Comparison of ENCODE assay signal across 9 mouse cellular contexts in the genomic region with DNA sequence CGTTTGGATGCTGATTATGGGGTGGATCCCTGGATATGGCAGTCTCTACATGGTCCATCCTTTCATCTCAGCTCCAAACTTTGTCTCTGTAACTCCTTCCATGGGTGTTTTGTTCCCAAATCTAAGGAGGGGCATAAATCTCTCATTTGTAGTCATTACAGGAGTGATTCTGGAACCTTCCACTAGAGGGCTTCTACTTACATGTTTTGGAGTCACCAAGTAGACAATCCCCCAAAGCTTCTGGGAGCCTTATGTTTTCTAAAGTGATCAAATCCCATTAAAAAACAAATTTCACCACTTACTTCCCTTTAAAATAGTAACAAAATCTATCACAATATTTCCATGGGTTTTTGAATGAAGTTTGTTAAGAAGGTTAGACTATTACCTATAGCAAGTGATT. TPM values are rescaled to one million over a fixed set of nuclear protein-coding genes. Genes with fewer than 3 reads are reported as not detected.
A peak's percentile ranks its signal among the peaks of the same experiment; 100 is the strongest.
DNase-seq lines count a peak whose midpoint lies in the region; ATAC-seq and TF ChIP-seq lines count a peak whose summit lies in the region.
"Not testable (repeated sequence)": the region's sequence is repeated elsewhere in the genome, so short reads cannot be mapped to it uniquely, and the experiment has no call there.
"Had no signal": no experiment of that assay in that cellular context is flagged by ENCODE, and none has a peak within 500 bp of the region (broad histone marks: within the 10 kb centered on the region; RNA-seq: fewer than 3 reads in every experiment).

No protein-coding gene starts in this region.

- TF ChIP-seq RAD21 in CH12.LX (IDR thresholded peaks at IDR 0.05; ENCODE audit: low read depth, low read length) = peak; percentile 73

- not testable (repeated sequence) for H3K27me3 ChIP-seq in CH12.LX (replicated peaks); kidney, postnatal 0 days (ENCODE audit: insufficient read depth, low read length); liver, embryonic 14.5 days (ENCODE audit: control insufficient read depth, insufficient read depth, low read length); midbrain, embryonic 11.5 days (ENCODE audit: control insufficient read depth, insufficient read depth, low read length)

- H3K4me3 ChIP-seq in CH12.LX (replicated peaks in 1 of 3; ENCODE audit: low read depth in 2 of 3, low read length in 2 of 3, poor library complexity in 1 of 3); kidney, postnatal 0 days (replicated peaks; ENCODE audit: low read depth, low read length); liver, embryonic 14.5 days (ENCODE audit: insufficient read depth in 1 of 2, low read depth in 2 of 2, low read length in 2 of 2); midbrain, embryonic 11.5 days (ENCODE audit: low read depth, low read length): not testable (repeated sequence)

- ATAC-seq in kidney, postnatal 0 days (replicated peaks; ENCODE audit: low FRiP score, low read depth); liver, embryonic 14.5 days (ENCODE audit: insufficient read depth); midbrain, embryonic 11.5 days (ENCODE audit: low FRiP score): not testable (repeated sequence)

- not testable (repeated sequence) for H3K27ac ChIP-seq in CH12.LX (ENCODE audit: insufficient read depth, low read depth); kidney, postnatal 0 days; liver, embryonic 14.5 days; midbrain, embryonic 11.5 days (ENCODE audit: low read depth, low read length)

- H3K4me1 ChIP-seq in CH12.LX (ENCODE audit: control insufficient read depth in 1 of 2, insufficient read depth in 2 of 2) = peaks cover 5 to 19% of the 10 kb centered on the region in 2 experiments; a peak in 3 of 4 replicates
- not testable (repeated sequence) for H3K4me1 ChIP-seq in kidney, postnatal 0 days (replicated peaks; ENCODE audit: insufficient read depth, low read length); liver, embryonic 14.5 days (replicated peaks; ENCODE audit: control insufficient read depth in 2 of 2, insufficient read depth in 2 of 2, low read length in 1 of 2); midbrain, embryonic 11.5 days (ENCODE audit: control insufficient read depth, insufficient read depth, low read length)

- no CpG with 5 or more reads among the region's 1 CpGs for WGBS in kidney, postnatal 0 days
- no CpG with 5 or more reads among the region's 1 CpGs for WGBS in liver, embryonic 14.5 days (ENCODE audit: insufficient replicate concordance)
- no CpG with 5 or more reads among the region's 1 CpGs for WGBS in midbrain, embryonic 11.5 days

- DNase-seq in CH12.LX (ENCODE audit: extremely low read depth) = peak; percentile 61
- peak; percentile 87 for DNase-seq in brain, embryonic 14.5 days (ENCODE audit: low read depth)
- DNase-seq in embryo, embryonic 9.5 days (ENCODE audit: extremely low spot score) = peak; percentile 24
- peak; percentile 8 for DNase-seq in heart, adult 8-10 months (ENCODE audit: low spot score)
- peak; percentile 77 for DNase-seq in kidney, postnatal 0 days (ENCODE audit: low spot score)
- DNase-seq in liver, embryonic 14.5 days (ENCODE audit: low read depth in 3 of 3, low spot score in 3 of 3) = not testable (repeated sequence)
- DNase-seq in midbrain, embryonic 11.5 days (ENCODE audit: low spot score, missing footprints) = peak; percentile 86
- peak; percentile 61 for DNase-seq in telencephalon, adult 2 months (ENCODE audit: low read depth, low spot score)

- not testable (repeated sequence) for H3K9ac ChIP-seq in CH12.LX (ENCODE audit: insufficient read depth, low read depth); kidney, postnatal 0 days (ENCODE audit: low read depth, low read length); liver, embryonic 14.5 days (replicated peaks); midbrain, embryonic 11.5 days (ENCODE audit: low read length)

- peak; percentile 27 to 77; a peak in 3 of 4 replicates for TF ChIP-seq CTCF in CH12.LX (conservative IDR thresholded peaks at IDR 0.05 in 1 of 2, IDR thresholded peaks at IDR 0.05 in 1 of 2; ENCODE audit: low read depth in 2 of 2, low read length in 2 of 2)
- TF ChIP-seq CTCF in brain, embryonic 14.5 days (IDR thresholded peaks at IDR 0.05; ENCODE audit: borderline replicate concordance, extremely low read depth, insufficient read depth, insufficient read length) = peak; percentile 34; the same call in 1 of the 2 replicates
- peak; percentile 65 for TF ChIP-seq CTCF in kidney, postnatal 0 days (IDR thresholded peaks at IDR 0.05; ENCODE audit: low read depth)
- TF ChIP-seq CTCF in liver, embryonic 14.5 days (IDR thresholded peaks at IDR 0.05; ENCODE audit: low read depth) = peak; percentile 23; the same call in 1 of the 2 replicates

- not testable (repeated sequence) for H3K36me3 ChIP-seq in CH12.LX (replicated peaks in 1 of 2; ENCODE audit: control insufficient read depth in 1 of 2, insufficient read depth in 1 of 2, low read length in 1 of 2); kidney, postnatal 0 days (ENCODE audit: insufficient read depth, low read length); liver, embryonic 14.5 days (replicated peaks; ENCODE audit: control insufficient read depth, insufficient read depth, low read depth); midbrain, embryonic 11.5 days (ENCODE audit: control insufficient read depth, insufficient read depth, low read length)

- in situ Hi-C loops in CH12.LX (cut with MboI; ENCODE audit: low pct_ligation_motif_present, low pct_unique_long_range_greater_than_20kb, low sequenced_read_pairs) = not testable (repeated sequence)

- H3K4me2 ChIP-seq in CH12.LX (ENCODE audit: insufficient read depth, low read depth, poor library complexity, severe bottlenecking); kidney, postnatal 0 days (ENCODE audit: low read length); liver, embryonic 14.5 days (ENCODE audit: low read depth); midbrain, embryonic 11.5 days: not testable (repeated sequence)

- not testable (repeated sequence) for H3K79me2 ChIP-seq in CH12.LX (replicated peaks; ENCODE audit: control insufficient read depth, extremely low read depth, insufficient read depth, poor library complexity, severe bottlenecking)

- not testable (repeated sequence) for TF ChIP-seq EP300 in CH12.LX (IDR thresholded peaks at IDR 0.05; ENCODE audit: low read length); liver, embryonic 14.5 days (IDR thresholded peaks at IDR 0.05; ENCODE audit: low read depth)

- not testable (repeated sequence) for H3K9me3 ChIP-seq in CH12.LX (replicated peaks; ENCODE audit: low read length); kidney, postnatal 0 days (replicated peaks; ENCODE audit: low read length); liver, embryonic 14.5 days (ENCODE audit: control insufficient read depth, low read length); midbrain, embryonic 11.5 days (ENCODE audit: control insufficient read depth, low read length)

- dilution Hi-C loops in CH12.LX (cut with MboI; ENCODE audit: extremely low pct_ligation_motif_present, extremely low pct_unique_long_range_greater_than_20kb, low sequenced_read_pairs) = not testable (repeated sequence)

- TF ChIP-seq POLR2A in CH12.LX (IDR thresholded peaks at IDR 0.05; ENCODE audit: low read depth, low read length); brain, embryonic 14.5 days (IDR thresholded peaks at IDR 0.05; ENCODE audit: borderline replicate concordance, extremely low read depth, insufficient read depth, insufficient read length, poor library complexity, severe bottlenecking): not testable (repeated sequence)

TF ChIP-seq in CH12.LX, 34 proteins besides CTCF, POLR2A, EP300 and RAD21:
- TF ChIP-seq IRF4 (IDR thresholded peaks at IDR 0.05; ENCODE audit: low read depth, low read length) (0 out of 2 replicates have a peak, but pooled peaks have one; percentile 12), SMC3 (IDR thresholded peaks at IDR 0.05; ENCODE audit: low read depth, low read length) (peak; percentile 72)

RNA-seq across cellular contexts. Expression of gene Gpr65, which starts 55.7 kb away (rescaled TPM):
- total RNA-seq in CH12.LX (2012; rRNA removed) (31.0 and 31.9 TPM in 2 replicates), CH12.LX (2014; rRNA removed) (80.3 and 84.1 TPM in 2 replicates)
- 72.6 and 80.5 TPM in 2 replicates for polyA plus RNA-seq in CH12.LX (2012; ENCODE audit: insufficient read length, low read depth)
- 0.25 and 0.31 TPM in 2 replicates for polyA plus RNA-seq in brain, embryonic 14.5 days (2012; rRNA removed)
- under 1 TPM; 0.28 to 0.43 (median 0.35) TPM for total RNA-seq in heart, adult 8-10 months (2022)
- 2.0 TPM in 2 replicates for polyA plus RNA-seq in kidney, postnatal 0 days (2015; fragmentation: Nextera tagmentation; extraction: Ambion mirVana)
- 1.7 and 2.4 TPM in 2 replicates for polyA plus RNA-seq in liver, embryonic 14.5 days (2012; rRNA removed)
- polyA plus RNA-seq in liver, embryonic 14.5 days (2014; fragmentation: Nextera tagmentation; extraction: Ambion mirVana) = 2.5 and 3.2 TPM in 2 replicates
- polyA plus RNA-seq in midbrain, embryonic 11.5 days (2014; fragmentation: Nextera tagmentation; extraction: Ambion mirVana) = 0.57 and 0.82 TPM in 2 replicates
- total RNA-seq: layer of hippocampus, adult 18-20 months had no signal

Comparison
In these comparisons a context has a peak if more than half of its experiments do, and no peak if none do; other contexts are left out.
1. RNA of gene Gpr65, which starts 55.7 kb away (polyA plus RNA-seq): 72.6 to 80.5 TPM in CH12.LX; 1.7 to 3.2 TPM in liver, embryonic 14.5 days, 2.0 TPM in kidney, postnatal 0 days, 0.57 to 0.82 TPM in midbrain, embryonic 11.5 days and 0.25 to 0.31 TPM in brain, embryonic 14.5 days; every median in the first group is over 10 times any median in the second.
2. Peak in every context shown above with its lines, with median percentiles within 50 percentile points of each other: CTCF ChIP-seq.